Mouse (Mus musculus): ENCODE measurements around the gene Rnpepl1.

DNA sequence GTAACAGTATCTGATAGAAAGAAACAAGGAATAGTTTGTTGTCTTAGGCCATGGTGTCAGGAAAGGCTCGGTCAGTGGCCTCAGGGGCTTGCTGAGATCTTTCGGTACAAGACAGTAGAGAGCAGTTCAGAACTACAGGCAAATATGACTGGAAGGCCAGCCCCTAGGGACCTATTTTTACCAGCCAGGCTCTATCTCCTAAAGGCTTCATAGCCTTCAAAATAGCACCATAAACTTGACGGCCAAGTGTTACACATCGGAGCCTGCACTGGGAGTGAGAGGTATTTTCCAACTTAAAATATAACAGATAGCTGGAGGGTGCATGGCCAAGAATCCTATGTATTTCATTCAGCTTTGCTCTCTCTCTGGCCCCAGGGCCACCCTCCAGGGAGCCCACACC, 10.9 kb downstream of the Rnpepl1 start:
- TF ChIP-seq EP300 (IDR thresholded peaks at IDR 0.05), result no peak
- TF ChIP-seq CTCF (IDR thresholded peaks at IDR 0.05), result no peak
